ENCODE assay signal across 12 mouse cellular contexts in genomic region chr15:78384220-78385116, GRCm38 (mm10). TPM values are rescaled to one million over a fixed set of nuclear protein-coding genes. Genes with fewer than 3 reads are reported as not detected.
DNase-seq lines count a peak whose midpoint lies in the region; ATAC-seq and TF ChIP-seq lines count a peak whose summit lies in the region.
"Had no signal": no experiment of that assay in that cellular context is flagged by ENCODE, and none has a peak within 500 bp of the region (broad histone marks: within the 10 kb centered on the region; RNA-seq: fewer than 3 reads in every experiment).

No protein-coding gene starts in this region.

- no peak overlapping the region for H3K4me3 ChIP-seq in cerebellum, adult 2 months (replicated peaks; ENCODE audit: insufficient read depth, low read depth, low read length)
- no peak overlapping the region for H3K4me3 ChIP-seq in embryonic facial prominence, embryonic 14.5 days (ENCODE audit: low read depth, low read length)
- H3K4me3 ChIP-seq in limb, embryonic 10.5 days = no peak overlapping the region

- H3K36me3 ChIP-seq in embryonic facial prominence, embryonic 14.5 days (ENCODE audit: control insufficient read depth, insufficient read depth, low read length) = no peaks in the 10 kb centered on the region
- H3K36me3 ChIP-seq in limb, embryonic 10.5 days = no peaks in the 10 kb centered on the region

- peak; percentile 25 to 51 for DNase-seq in cerebellum, adult 2 months
- DNase-seq in left cerebral cortex, postnatal 14 days (ENCODE audit: low spot score in 2 of 2) = peak; percentile 13 to 39
- no peak for DNase-seq in left cerebral cortex, adult 18-20 months (ENCODE audit: low spot score in 2 of 2)
- DNase-seq in embryonic facial prominence, embryonic 14.5 days (ENCODE audit: low spot score) = no peak
- peak; percentile 54 to 67 for DNase-seq in layer of hippocampus, postnatal 10 days (ENCODE audit: low spot score in 2 of 2)
- DNase-seq in limb, embryonic 10.5 days (ENCODE audit: low spot score) = no peak
- DNase-seq in thymus, postnatal 4 days = no peak
- DNase-seq: adrenal gland, postnatal 36 days; gastrocnemius, postnatal 36 days; thymus, postnatal 36 days had no signal

- no peak for ATAC-seq in cerebellum, adult (ENCODE audit: insufficient number of reproducible peaks, low FRiP score, low TSS enrichment)
- no peak for ATAC-seq in embryonic facial prominence, embryonic 14.5 days (ENCODE audit: low read depth)

- 56% methylated on average over 7 of the region's 7 CpGs for WGBS in cerebellum, adult 2 months
- 49% methylated on average over 7 of the region's 7 CpGs for WGBS in embryonic facial prominence, embryonic 14.5 days
- WGBS in limb, embryonic 10.5 days = 76% methylated on average over 7 of the region's 7 CpGs

- no peak for TF ChIP-seq CTCF in cerebellum, adult 2 months (IDR thresholded peaks at IDR 0.05; ENCODE audit: borderline replicate concordance, insufficient read depth, low read depth, low read length)

- peaks cover under 1% of the 10 kb centered on the region; the same call in 1 of the 2 replicates for H3K4me1 ChIP-seq in cerebellum, adult 2 months (ENCODE audit: control insufficient read depth, insufficient read depth, low read length)
- no peaks in the 10 kb centered on the region for H3K4me1 ChIP-seq in embryonic facial prominence, embryonic 14.5 days (ENCODE audit: control insufficient read depth, insufficient read depth, low read length)
- H3K4me1 ChIP-seq in limb, embryonic 10.5 days = no peaks in the 10 kb centered on the region

- intact Hi-C loops in left cerebral cortex, postnatal 14 days (cut with DNase I) = no loop called here

- TF ChIP-seq POLR2A in cerebellum, adult 2 months (IDR thresholded peaks at IDR 0.05; ENCODE audit: borderline replicate concordance, insufficient read depth, low read length) = no peak

- no peak overlapping the region for H3K9ac ChIP-seq in embryonic facial prominence, embryonic 14.5 days (ENCODE audit: low read depth, low read length)

- no peaks in the 10 kb centered on the region for H3K9me3 ChIP-seq in embryonic facial prominence, embryonic 14.5 days (ENCODE audit: control insufficient read depth, low read length)
- no peaks in the 10 kb centered on the region for H3K9me3 ChIP-seq in limb, embryonic 10.5 days (replicated peaks)

- H3K27ac ChIP-seq in cerebellum, adult 2 months (ENCODE audit: insufficient read depth, low read length) = peak overlapping the region; percentile 51
- peak overlapping the region; percentile 55 for H3K27ac ChIP-seq in embryonic facial prominence, embryonic 14.5 days (replicated peaks; ENCODE audit: low read depth, low read length)
- H3K27ac ChIP-seq in limb, embryonic 10.5 days = no peak overlapping the region

- no peak overlapping the region for H3K4me2 ChIP-seq in embryonic facial prominence, embryonic 14.5 days (ENCODE audit: low read depth, low read length)

- H3K27me3 ChIP-seq in cerebellum, adult 2 months (ENCODE audit: control insufficient read depth, insufficient read depth, low read length) = no peaks in the 10 kb centered on the region
- H3K27me3 ChIP-seq in embryonic facial prominence, embryonic 14.5 days (replicated peaks; ENCODE audit: control insufficient read depth, insufficient read depth, low read length) = no peaks in the 10 kb centered on the region
- H3K27me3 ChIP-seq in limb, embryonic 10.5 days (ENCODE audit: low read depth, poor library complexity, severe bottlenecking) = no peaks in the 10 kb centered on the region

RNA-seq across cellular contexts. Expression of gene Tex33, which starts 11.2 kb away (rescaled TPM):
- 0.13 TPM in 1 of 2 replicates, not detected in the other for polyA plus RNA-seq in cerebellum, adult 2 months (2012; rRNA removed)
- total RNA-seq in left cerebral cortex, postnatal 14 days (2021) = not detected
- not detected for total RNA-seq in left cerebral cortex, adult 18-20 months (2021)
- polyA plus RNA-seq in embryonic facial prominence, embryonic 14.5 days (2014; fragmentation: Nextera tagmentation; extraction: Ambion mirVana) = not detected in 2 replicates
- under 1 TPM in 1 of 2 experiments, not detected in 1; 0.49 TPM for total RNA-seq in layer of hippocampus, postnatal 10 days (2021)
- not detected in 2 replicates for polyA plus RNA-seq in limb, embryonic 10.5 days (2016; fragmentation: Nextera tagmentation; extraction: Ambion mirVana)
- total RNA-seq: adrenal gland, postnatal 36 days; gastrocnemius, postnatal 36 days had no signal
- polyA plus RNA-seq: kidney, embryonic 16.5 days had no signal

RNA-seq across cellular contexts. Expression of gene Tst, which starts 21.2 kb away (rescaled TPM):
- polyA plus RNA-seq in cerebellum, adult 2 months (2012; rRNA removed) = 84.3 and 86.1 TPM in 2 replicates
- total RNA-seq in left cerebral cortex, postnatal 14 days (2021) = 10 to 100 TPM; 30.8 to 39.2 TPM
- 10 to 100 TPM; 31.6 to 33.8 TPM for total RNA-seq in left cerebral cortex, adult 18-20 months (2021)
- polyA plus RNA-seq in embryonic facial prominence, embryonic 14.5 days (2014; fragmentation: Nextera tagmentation; extraction: Ambion mirVana) = 35.0 and 39.1 TPM in 2 replicates
- 10 to 100 TPM; 43.7 to 55.4 TPM for total RNA-seq in layer of hippocampus, postnatal 10 days (2021)
- 8.1 and 8.5 TPM in 2 replicates for polyA plus RNA-seq in limb, embryonic 10.5 days (2016; fragmentation: Nextera tagmentation; extraction: Ambion mirVana)

RNA-seq across cellular contexts. Expression of gene Mpst, which starts 21.7 kb away (rescaled TPM):
- 67.2 and 68.4 TPM in 2 replicates for polyA plus RNA-seq in cerebellum, adult 2 months (2012; rRNA removed)
- 10 to 100 TPM; 39.0 to 47.2 TPM for total RNA-seq in left cerebral cortex, postnatal 14 days (2021)
- total RNA-seq in left cerebral cortex, adult 18-20 months (2021) = 10 to 100 TPM; 28.4 to 33.0 TPM
- 3.0 and 3.5 TPM in 2 replicates for polyA plus RNA-seq in embryonic facial prominence, embryonic 14.5 days (2014; fragmentation: Nextera tagmentation; extraction: Ambion mirVana)
- total RNA-seq in layer of hippocampus, postnatal 10 days (2021) = 10 to 100 TPM; 50.5 to 55.2 TPM
- polyA plus RNA-seq in limb, embryonic 10.5 days (2016; fragmentation: Nextera tagmentation; extraction: Ambion mirVana) = 1.1 and 2.1 TPM in 2 replicates

RNA-seq across cellular contexts. Expression of gene Kctd17, which starts 43.9 kb away (rescaled TPM):
- 316 and 321 TPM in 2 replicates for polyA plus RNA-seq in cerebellum, adult 2 months (2012; rRNA removed)
- 100 to 1,000 TPM; 288 to 291 TPM for total RNA-seq in left cerebral cortex, postnatal 14 days (2021)
- 100 to 1,000 TPM; 313 to 338 TPM for total RNA-seq in left cerebral cortex, adult 18-20 months (2021)
- 46.9 and 54.1 TPM in 2 replicates for polyA plus RNA-seq in embryonic facial prominence, embryonic 14.5 days (2014; fragmentation: Nextera tagmentation; extraction: Ambion mirVana)
- total RNA-seq in layer of hippocampus, postnatal 10 days (2021) = 100 to 1,000 TPM; 208 to 216 TPM
- polyA plus RNA-seq in limb, embryonic 10.5 days (2016; fragmentation: Nextera tagmentation; extraction: Ambion mirVana) = 42.8 and 49.9 TPM in 2 replicates

RNA-seq across cellular contexts. Expression of gene Csf2rb, which starts 58.9 kb away (rescaled TPM):
- 0.30 and 0.33 TPM in 2 replicates for polyA plus RNA-seq in cerebellum, adult 2 months (2012; rRNA removed)
- 1 to 10 TPM; 1.5 to 1.7 TPM for total RNA-seq in left cerebral cortex, postnatal 14 days (2021)
- total RNA-seq in left cerebral cortex, adult 18-20 months (2021) = under 1 TPM; 0.66 to 1.00 TPM
- 4.2 and 4.6 TPM in 2 replicates for polyA plus RNA-seq in embryonic facial prominence, embryonic 14.5 days (2014; fragmentation: Nextera tagmentation; extraction: Ambion mirVana)
- 1 to 10 TPM; 1.5 to 2.4 TPM for total RNA-seq in layer of hippocampus, postnatal 10 days (2021)
- 1.5 and 3.3 TPM in 2 replicates for polyA plus RNA-seq in limb, embryonic 10.5 days (2016; fragmentation: Nextera tagmentation; extraction: Ambion mirVana)

Comparison
In these comparisons a context has a peak if more than half of its experiments do, and no peak if none do; other contexts are left out.
1. DNase-seq: peak in cerebellum, adult 2 months (2 of 2), left cerebral cortex, postnatal 14 days (2 of 2) and layer of hippocampus, postnatal 10 days (2 of 2); none in left cerebral cortex, adult 18-20 months (0 of 2), embryonic facial prominence, embryonic 14.5 days (single experiment), limb, embryonic 10.5 days (single experiment) and thymus, postnatal 4 days (single experiment).